Mouse (Mus musculus): Measurements from ENCODE around the gene Ptgs1. TPM values are rescaled to one million over a fixed set of nuclear protein-coding genes. Genes with fewer than 3 reads are reported as not detected.
A peak's percentile ranks its signal among the peaks of the same experiment; 100 is the strongest.

The Ptgs1 gene
- total and polyA plus RNA-seq, 2 experiments from 2014 or later: 7.9 to 8.0 TPM

GRCm38 (mm10) chr2:36214023-36214422 lies 16.2 kb upstream of the Ptgs1 start:
- H3K9ac ChIP-seq (replicated peaks; ENCODE audit: low read length): no peak overlapping the region
- peak; percentile 97 for TF ChIP-seq CTCF (IDR thresholded peaks at IDR 0.05; ENCODE audit: low read depth)
- ATAC-seq: peak; percentile 88

GRCm38 (mm10) chr2:36214425-36214824 lies 15.8 kb upstream of the Ptgs1 start:
- WGBS: 57% methylated on average over 5 of the region's 5 CpGs
- Histone ChIP-seq H3K4me2 (ENCODE audit: low read depth, low read length) (peak overlapping the region; percentile 38; the same call in 1 of the 2 replicates), H3K27me3 (ENCODE audit: insufficient read depth, low read length) (0 out of 2 replicates have a peak, but pooled peaks cover 15% of the 10 kb centered on the region), H3K9me3 (ENCODE audit: low read length) (no peaks in the 10 kb centered on the region), H3K36me3 (ENCODE audit: insufficient read depth, low read length) (no peaks in the 10 kb centered on the region), H3K4me1 (ENCODE audit: insufficient read depth, low read length) (no peaks in the 10 kb centered on the region), H3K4me3 (ENCODE audit: low read length) (no peak overlapping the region), H3K27ac (no peak overlapping the region), H3K9ac (replicated peaks; ENCODE audit: low read length) (no peak overlapping the region)
- peak; percentile 36; the same call in 1 of the 2 replicates for TF ChIP-seq CTCF (IDR thresholded peaks at IDR 0.05; ENCODE audit: low read depth)
- DNase-seq (ENCODE audit: low spot score): peak; percentile 72
- ATAC-seq: 0 out of 2 replicates have a peak, but pooled peaks have one; percentile 36

More at GRCm38 (mm10) chr2:36214023-36214422, 16.2 kb upstream of the Ptgs1 start:
- 5% methylated on average over 8 of the region's 8 CpGs for WGBS
- Histone ChIP-seq H3K27ac (no peak overlapping the region), H3K4me1 (ENCODE audit: insufficient read depth, low read length) (no peaks in the 10 kb centered on the region), H3K9me3 (ENCODE audit: low read length) (no peaks in the 10 kb centered on the region), H3K4me3 (ENCODE audit: low read length) (no peak overlapping the region), H3K27me3 (ENCODE audit: insufficient read depth, low read length) (0 out of 2 replicates have a peak, but pooled peaks cover 15% of the 10 kb centered on the region), H3K36me3 (ENCODE audit: insufficient read depth, low read length) (no peaks in the 10 kb centered on the region), H3K4me2 (ENCODE audit: low read depth, low read length) (peak overlapping the region; percentile 38; the same call in 1 of the 2 replicates)
- DNase-seq (ENCODE audit: low spot score): peak; percentile 94

- no peak overlapping the region for H3K4me2 ChIP-seq (ENCODE audit: low read depth, low read length)
- no peaks in the 10 kb centered on the region for H3K4me1 ChIP-seq (ENCODE audit: insufficient read depth, low read length)
- 0 out of 2 replicates have a peak, but pooled peaks cover 15% of the 10 kb centered on the region for H3K27me3 ChIP-seq (ENCODE audit: insufficient read depth, low read length)
- no peaks in the 10 kb centered on the region for H3K36me3 ChIP-seq (ENCODE audit: insufficient read depth, low read length)
- no peak overlapping the region for H3K4me3 ChIP-seq (ENCODE audit: low read length)
- no peaks in the 10 kb centered on the region for H3K9me3 ChIP-seq (ENCODE audit: low read length)
- DNase-seq (ENCODE audit: low spot score): no peak
- WGBS: 89% methylated on average over 5 of the region's 5 CpGs
- no peak overlapping the region for H3K9ac ChIP-seq (replicated peaks; ENCODE audit: low read length)
- TF ChIP-seq CTCF (IDR thresholded peaks at IDR 0.05; ENCODE audit: low read depth): no peak
- ATAC-seq: no peak
- H3K27ac ChIP-seq: no peak overlapping the region
Measured at GRCm38 (mm10) chr2:36215203-36215739, 15.0 kb upstream of the Ptgs1 start.

GRCm38 (mm10) chr2:36216546-36216945 lies 13.7 kb upstream of the Ptgs1 start:
- Histone ChIP-seq H3K9ac (replicated peaks; ENCODE audit: low read length) (no peak overlapping the region), H3K27ac (no peak overlapping the region), H3K4me2 (ENCODE audit: low read depth, low read length) (no peak overlapping the region), H3K4me1 (ENCODE audit: insufficient read depth, low read length) (no peaks in the 10 kb centered on the region), H3K36me3 (ENCODE audit: insufficient read depth, low read length) (no peaks in the 10 kb centered on the region), H3K27me3 (ENCODE audit: insufficient read depth, low read length) (0 out of 2 replicates have a peak, but pooled peaks cover 5% of the 10 kb centered on the region), H3K9me3 (ENCODE audit: low read length) (no peaks in the 10 kb centered on the region), H3K4me3 (ENCODE audit: low read length) (no peak overlapping the region)
- TF ChIP-seq CTCF (IDR thresholded peaks at IDR 0.05; ENCODE audit: low read depth): no peak
- no peak for DNase-seq (ENCODE audit: low spot score)
- ATAC-seq: no peak

GRCm38 (mm10) chr2:36216953-36217573 lies 13.2 kb upstream of the Ptgs1 start:
- 53% methylated on average over 4 of the region's 4 CpGs for WGBS
- no peaks in the 10 kb centered on the region for H3K9me3 ChIP-seq (ENCODE audit: low read length)
- H3K27me3 ChIP-seq (ENCODE audit: insufficient read depth, low read length): 0 out of 2 replicates have a peak, but pooled peaks cover under 1% of the 10 kb centered on the region
- TF ChIP-seq CTCF (IDR thresholded peaks at IDR 0.05; ENCODE audit: low read depth): no peak
- ATAC-seq: no peak
- no peaks in the 10 kb centered on the region for H3K36me3 ChIP-seq (ENCODE audit: insufficient read depth, low read length)
- H3K4me2 ChIP-seq (ENCODE audit: low read depth, low read length): no peak overlapping the region
- H3K27ac ChIP-seq: no peak overlapping the region
- no peak overlapping the region for H3K9ac ChIP-seq (replicated peaks; ENCODE audit: low read length)
- no peak overlapping the region for H3K4me3 ChIP-seq (ENCODE audit: low read length)
- no peak for DNase-seq (ENCODE audit: low spot score)
- no peaks in the 10 kb centered on the region for H3K4me1 ChIP-seq (ENCODE audit: insufficient read depth, low read length)

GRCm38 (mm10) chr2:36217692-36218233 lies 12.5 kb upstream of the Ptgs1 start:
- Histone ChIP-seq H3K27ac (no peak overlapping the region), H3K4me2 (ENCODE audit: low read depth, low read length) (no peak overlapping the region), H3K4me1 (ENCODE audit: insufficient read depth, low read length) (no peaks in the 10 kb centered on the region), H3K9ac (replicated peaks; ENCODE audit: low read length) (no peak overlapping the region), H3K9me3 (ENCODE audit: low read length) (no peaks in the 10 kb centered on the region), H3K36me3 (ENCODE audit: insufficient read depth, low read length) (no peaks in the 10 kb centered on the region), H3K4me3 (ENCODE audit: low read length) (no peak overlapping the region), H3K27me3 (ENCODE audit: insufficient read depth, low read length) (no peaks in the 10 kb centered on the region)
- WGBS: 58% methylated on average over 5 of the region's 5 CpGs
- ATAC-seq (no peak), DNase-seq (ENCODE audit: low spot score) (no peak)
- no peak for TF ChIP-seq CTCF (IDR thresholded peaks at IDR 0.05; ENCODE audit: low read depth)

- DNase-seq (ENCODE audit: low spot score) (no peak), ATAC-seq (no peak)
- Histone ChIP-seq H3K4me3 (ENCODE audit: low read length) (no peak overlapping the region), H3K27ac (no peak overlapping the region), H3K36me3 (ENCODE audit: insufficient read depth, low read length) (no peaks in the 10 kb centered on the region), H3K4me2 (ENCODE audit: low read depth, low read length) (no peak overlapping the region), H3K9ac (replicated peaks; ENCODE audit: low read length) (no peak overlapping the region), H3K27me3 (ENCODE audit: insufficient read depth, low read length) (no peaks in the 10 kb centered on the region), H3K4me1 (ENCODE audit: insufficient read depth, low read length) (no peaks in the 10 kb centered on the region), H3K9me3 (ENCODE audit: low read length) (no peaks in the 10 kb centered on the region)
- no peak for TF ChIP-seq CTCF (IDR thresholded peaks at IDR 0.05; ENCODE audit: low read depth)
- 92% methylated on average over 8 of the region's 8 CpGs for WGBS
Measured at GRCm38 (mm10) chr2:36220106-36220505, 10.1 kb upstream of the Ptgs1 start.
